Mouse (Mus musculus): ENCODE measurements around the gene Ccdc103. TPM values are rescaled to one million over a fixed set of nuclear protein-coding genes. Genes with fewer than 3 reads are reported as not detected.

Gene Ccdc103
- polyA plus RNA-seq, 1 experiment from 2014 or later: 0.94 TPM

DNA sequence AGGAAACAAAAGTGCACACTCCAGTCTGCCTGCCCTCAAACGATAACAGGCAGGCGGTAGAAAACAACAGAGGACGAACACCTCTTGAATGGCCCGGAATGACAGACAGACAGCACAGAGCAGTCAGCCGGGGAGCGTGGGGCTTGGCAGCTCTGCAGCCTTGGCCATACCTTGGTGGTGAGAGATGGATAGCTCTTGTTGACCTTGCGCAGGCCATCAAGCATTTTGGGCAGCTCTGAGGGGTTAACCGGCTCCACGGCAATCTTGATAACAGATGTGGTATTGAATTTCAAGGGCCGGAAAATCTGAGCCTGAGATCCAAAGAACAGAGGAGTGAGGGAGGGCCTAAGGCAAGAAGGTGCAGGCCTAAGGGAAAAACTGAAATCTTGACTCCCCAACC lies 35.1 kb upstream of the Ccdc103 start:
- Histone ChIP-seq H3K9me3 (replicated peaks; ENCODE audit: control insufficient read depth, low read length) (no peaks in the 10 kb centered on the region), H3K4me2 (ENCODE audit: low read depth, low read length) (no peak overlapping the region), H3K4me3 (replicated peaks; ENCODE audit: low read length) (no peak overlapping the region), H3K27ac (ENCODE audit: low read length) (no peak overlapping the region), H3K27me3 (ENCODE audit: control insufficient read depth, insufficient read depth, low read length) (no peaks in the 10 kb centered on the region), H3K9ac (ENCODE audit: low read length) (no peak overlapping the region), H3K36me3 (ENCODE audit: control insufficient read depth, insufficient read depth, low read length) (peaks cover 15% of the 10 kb centered on the region; the same call in 1 of the 2 replicates), H3K4me1 (ENCODE audit: control insufficient read depth, insufficient read depth, low read length) (no peaks in the 10 kb centered on the region)
- no peak for ATAC-seq (ENCODE audit: insufficient read depth, low FRiP score)
- 72% methylated on average over 10 of the region's 10 CpGs for WGBS

DNA sequence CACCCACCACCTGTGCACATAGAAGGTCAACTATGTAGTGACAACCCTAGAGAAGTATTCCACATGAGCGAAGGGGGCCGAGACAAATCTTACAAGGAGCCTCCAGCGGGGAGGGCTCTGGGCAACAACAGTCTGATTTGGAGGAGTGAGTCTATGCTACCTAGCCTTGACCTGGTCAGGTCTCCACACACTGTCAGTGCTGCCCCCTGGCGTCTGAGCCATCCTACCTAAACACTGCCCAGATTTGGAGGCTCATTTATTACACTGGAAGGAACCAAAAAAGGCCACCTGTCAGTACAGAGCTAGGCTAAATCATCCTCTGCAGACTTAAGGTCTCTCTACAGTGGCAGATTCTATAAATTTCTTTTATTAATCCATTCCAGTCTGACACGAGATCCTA lies 29.1 kb upstream of the Ccdc103 start:
- Histone ChIP-seq H3K27me3 (ENCODE audit: control insufficient read depth, insufficient read depth, low read length) (no peaks in the 10 kb centered on the region), H3K4me1 (ENCODE audit: control insufficient read depth, insufficient read depth, low read length) (no peaks in the 10 kb centered on the region), H3K4me2 (ENCODE audit: low read depth, low read length) (no peak overlapping the region), H3K9ac (ENCODE audit: low read length) (no peak overlapping the region), H3K4me3 (replicated peaks; ENCODE audit: low read length) (no peak overlapping the region), H3K9me3 (replicated peaks; ENCODE audit: control insufficient read depth, low read length) (no peaks in the 10 kb centered on the region; the same call in 1 of the 2 replicates), H3K36me3 (ENCODE audit: control insufficient read depth, insufficient read depth, low read length) (peaks cover 7% of the 10 kb centered on the region), H3K27ac (ENCODE audit: low read length) (no peak overlapping the region)
- peak; percentile 62; the same call in 1 of the 2 replicates for ATAC-seq (ENCODE audit: insufficient read depth, low FRiP score)
- WGBS: 66% methylated on average over 5 of the region's 5 CpGs

DNA sequence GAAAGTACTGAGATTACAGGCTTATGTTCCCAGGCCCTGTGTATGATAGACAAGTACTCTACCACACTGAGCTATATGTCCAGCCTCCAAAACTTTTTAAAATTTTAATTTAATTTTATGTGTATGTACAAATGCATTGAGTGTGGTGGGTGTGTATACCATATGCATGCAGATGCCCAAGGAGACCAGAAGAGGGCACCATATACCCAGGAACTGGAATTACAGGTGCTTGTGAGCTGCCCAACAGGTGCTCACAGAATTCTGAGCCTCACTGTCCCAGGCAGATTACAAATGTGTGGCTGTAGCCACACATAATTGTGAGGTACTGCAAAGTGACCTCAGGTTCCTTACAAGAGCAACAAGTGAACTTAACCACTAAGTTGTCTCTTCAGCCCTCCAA lies 27.2 kb upstream of the Ccdc103 start:
- Histone ChIP-seq H3K9me3 (replicated peaks; ENCODE audit: control insufficient read depth, low read length) (no peaks in the 10 kb centered on the region; the same call in 1 of the 2 replicates), H3K4me3 (replicated peaks; ENCODE audit: low read length) (no peak overlapping the region), H3K9ac (ENCODE audit: low read length) (no peak overlapping the region), H3K27ac (ENCODE audit: low read length) (no peak overlapping the region), H3K27me3 (ENCODE audit: control insufficient read depth, insufficient read depth, low read length) (no peaks in the 10 kb centered on the region), H3K4me1 (ENCODE audit: control insufficient read depth, insufficient read depth, low read length) (no peaks in the 10 kb centered on the region), H3K36me3 (ENCODE audit: control insufficient read depth, insufficient read depth, low read length) (peaks cover 12% of the 10 kb centered on the region), H3K4me2 (ENCODE audit: low read depth, low read length) (no peak overlapping the region)
- no peak for ATAC-seq (ENCODE audit: insufficient read depth, low FRiP score)

DNA sequence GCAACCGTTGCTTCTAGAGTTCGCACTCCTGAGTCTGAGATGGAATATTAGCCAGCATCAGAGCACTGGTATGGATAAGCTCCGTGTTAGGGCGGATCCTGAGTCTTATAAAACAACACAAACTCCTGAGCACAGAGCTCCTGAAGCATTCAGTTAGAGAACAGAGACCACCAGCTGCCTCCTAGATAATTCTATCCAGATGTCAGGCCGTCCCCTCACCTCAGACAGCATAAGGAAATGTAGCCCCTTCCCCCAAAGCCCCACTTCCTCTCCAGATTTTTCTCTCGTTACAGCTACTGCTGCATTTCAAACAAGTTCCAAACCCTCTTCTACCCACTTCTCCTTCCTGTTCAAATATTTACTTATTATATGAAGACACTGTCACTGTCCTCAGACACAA lies 25.1 kb upstream of the Ccdc103 start:
- peaks cover 17% of the 10 kb centered on the region for H3K36me3 ChIP-seq (ENCODE audit: control insufficient read depth, insufficient read depth, low read length)
- 81% methylated on average over 6 of the region's 6 CpGs for WGBS

DNA sequence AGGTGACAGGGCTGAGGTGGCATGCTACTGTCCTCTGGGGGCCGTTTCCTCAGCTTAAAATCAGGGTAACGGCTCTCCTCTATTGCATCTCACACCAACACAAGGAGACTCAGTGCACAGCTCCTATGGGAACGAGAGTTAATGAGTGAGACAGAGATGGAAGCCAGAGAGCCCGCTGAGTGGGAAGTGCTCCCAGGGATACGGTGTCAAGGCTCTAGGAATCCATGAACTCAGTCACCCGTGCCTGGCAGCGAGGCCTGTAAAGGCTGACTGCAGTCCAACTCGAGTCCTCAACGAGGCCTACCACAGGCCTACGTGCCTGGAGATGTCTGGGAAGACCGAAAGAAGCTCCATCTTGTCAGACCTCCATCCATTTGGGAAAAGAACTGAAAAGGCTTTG lies 22.1 kb upstream of the Ccdc103 start:
- ATAC-seq (ENCODE audit: insufficient read depth, low FRiP score): no peak
- Histone ChIP-seq H3K9me3 (replicated peaks; ENCODE audit: control insufficient read depth, low read length) (no peaks in the 10 kb centered on the region; the same call in 1 of the 2 replicates), H3K4me2 (ENCODE audit: low read depth, low read length) (no peak overlapping the region), H3K4me1 (ENCODE audit: control insufficient read depth, insufficient read depth, low read length) (no peaks in the 10 kb centered on the region), H3K27ac (ENCODE audit: low read length) (no peak overlapping the region), H3K4me3 (replicated peaks; ENCODE audit: low read length) (no peak overlapping the region), H3K36me3 (ENCODE audit: control insufficient read depth, insufficient read depth, low read length) (peaks cover 15% of the 10 kb centered on the region), H3K9ac (ENCODE audit: low read length) (no peak overlapping the region), H3K27me3 (ENCODE audit: control insufficient read depth, insufficient read depth, low read length) (no peaks in the 10 kb centered on the region)
- WGBS: 93% methylated on average over 11 of the region's 11 CpGs

More for the DNA sequence above, 25.1 kb upstream of the Ccdc103 start:
- H3K4me2 ChIP-seq (ENCODE audit: low read depth, low read length): no peak overlapping the region
- H3K9ac ChIP-seq (ENCODE audit: low read length): no peak overlapping the region
- no peaks in the 10 kb centered on the region for H3K27me3 ChIP-seq (ENCODE audit: control insufficient read depth, insufficient read depth, low read length)
- no peak for ATAC-seq (ENCODE audit: insufficient read depth, low FRiP score)
- H3K9me3 ChIP-seq (replicated peaks; ENCODE audit: control insufficient read depth, low read length): no peaks in the 10 kb centered on the region; the same call in 1 of the 2 replicates
- no peak overlapping the region for H3K27ac ChIP-seq (ENCODE audit: low read length)
- H3K4me1 ChIP-seq (ENCODE audit: control insufficient read depth, insufficient read depth, low read length): no peaks in the 10 kb centered on the region
- H3K4me3 ChIP-seq (replicated peaks; ENCODE audit: low read length): no peak overlapping the region

DNA sequence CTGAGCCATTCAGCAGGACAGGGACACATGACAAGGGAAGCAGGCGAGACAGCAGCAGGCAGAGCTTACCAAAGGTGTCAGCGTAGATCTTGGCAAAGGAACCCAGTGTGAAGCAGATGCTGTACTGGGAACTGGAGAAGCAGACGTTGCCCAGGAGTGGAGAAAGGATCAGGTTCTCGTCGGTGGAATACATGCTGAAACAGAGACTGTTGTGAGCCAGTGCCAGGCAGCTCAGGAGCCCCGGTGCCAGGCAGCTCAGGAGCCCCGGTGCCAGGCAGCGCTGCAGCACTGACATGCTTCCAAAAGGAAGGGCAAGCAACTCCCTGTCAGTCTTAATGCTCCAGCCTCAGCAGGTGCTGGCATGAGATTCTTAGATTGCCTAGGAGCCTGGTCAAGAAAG lies 21.1 kb upstream of the Ccdc103 start:
- WGBS: 91% methylated on average over 8 of the region's 8 CpGs
- H3K9me3 ChIP-seq (replicated peaks; ENCODE audit: control insufficient read depth, low read length): no peaks in the 10 kb centered on the region
- no peak overlapping the region for H3K9ac ChIP-seq (ENCODE audit: low read length)
- H3K36me3 ChIP-seq (ENCODE audit: control insufficient read depth, insufficient read depth, low read length): peaks cover 14% of the 10 kb centered on the region; the same call in 1 of the 2 replicates
- no peak overlapping the region for H3K4me2 ChIP-seq (ENCODE audit: low read depth, low read length)
- ATAC-seq (ENCODE audit: insufficient read depth, low FRiP score): no peak
- no peak overlapping the region for H3K4me3 ChIP-seq (replicated peaks; ENCODE audit: low read length)
- H3K27ac ChIP-seq (ENCODE audit: low read length): no peak overlapping the region
- no peaks in the 10 kb centered on the region for H3K27me3 ChIP-seq (ENCODE audit: control insufficient read depth, insufficient read depth, low read length)
- H3K4me1 ChIP-seq (ENCODE audit: control insufficient read depth, insufficient read depth, low read length): no peaks in the 10 kb centered on the region

DNA sequence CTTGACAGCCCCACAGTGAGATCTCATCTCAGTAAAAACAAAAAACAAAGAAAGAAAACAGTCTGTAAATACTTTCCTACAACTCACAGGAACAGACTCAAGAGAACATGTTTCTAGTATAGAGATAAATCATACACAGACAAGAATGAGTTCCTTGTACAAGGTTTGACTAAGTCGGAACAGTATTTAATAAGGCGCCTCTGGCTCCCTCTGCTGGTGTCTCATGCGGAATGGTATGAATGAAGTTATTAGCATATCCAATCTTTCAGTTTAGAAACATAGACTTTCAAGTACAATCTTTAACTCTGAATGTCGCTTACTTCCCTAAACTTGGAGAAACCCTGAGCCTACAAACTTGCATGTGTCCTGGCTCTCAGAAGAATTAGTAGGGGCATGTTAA lies 16.7 kb upstream of the Ccdc103 start:
- H3K27me3 ChIP-seq (ENCODE audit: control insufficient read depth, insufficient read depth, low read length): no peaks in the 10 kb centered on the region
- no peaks in the 10 kb centered on the region for H3K4me1 ChIP-seq (ENCODE audit: control insufficient read depth, insufficient read depth, low read length)
- H3K27ac ChIP-seq (ENCODE audit: low read length): no peak overlapping the region
- no peaks in the 10 kb centered on the region for H3K9me3 ChIP-seq (replicated peaks; ENCODE audit: control insufficient read depth, low read length)
- H3K4me2 ChIP-seq (ENCODE audit: low read depth, low read length): no peak overlapping the region
- ATAC-seq (ENCODE audit: insufficient read depth, low FRiP score): no peak
- 27% methylated on average over 4 of the region's 4 CpGs for WGBS
- no peak overlapping the region for H3K4me3 ChIP-seq (replicated peaks; ENCODE audit: low read length)
- peaks cover 23% of the 10 kb centered on the region; the same call in 1 of the 2 replicates for H3K36me3 ChIP-seq (ENCODE audit: control insufficient read depth, insufficient read depth, low read length)
- H3K9ac ChIP-seq (ENCODE audit: low read length): no peak overlapping the region

DNA sequence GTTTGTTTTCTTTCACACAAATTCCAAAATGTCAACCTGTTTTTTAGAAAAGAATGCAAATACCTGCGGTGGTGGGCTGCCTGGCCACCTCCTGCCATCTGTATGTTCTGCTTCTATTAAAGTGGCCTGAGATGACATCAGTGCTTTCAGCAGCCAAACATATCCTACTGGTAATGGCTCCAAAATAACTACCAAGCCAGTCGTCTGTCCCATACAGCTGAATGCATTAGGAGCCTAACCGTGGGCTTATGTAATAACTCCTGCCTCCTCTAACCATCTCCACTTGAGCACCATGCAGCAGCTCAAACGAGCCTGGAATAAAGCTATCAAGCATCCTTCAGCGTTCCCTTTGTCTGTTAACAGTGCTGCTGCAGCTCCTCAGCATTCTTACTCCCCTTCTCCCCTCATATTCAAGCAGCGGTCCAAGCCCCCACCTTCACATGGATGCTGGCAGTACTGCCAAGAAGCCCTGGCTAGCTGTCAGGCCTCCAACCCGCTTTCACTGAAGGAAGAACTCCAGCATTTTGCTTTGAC lies 6.1 kb upstream of the Ccdc103 start:
- no peak overlapping the region for H3K4me2 ChIP-seq (ENCODE audit: low read depth, low read length)
- ATAC-seq (ENCODE audit: insufficient read depth, low FRiP score): no peak
- no peaks in the 10 kb centered on the region for H3K9me3 ChIP-seq (replicated peaks; ENCODE audit: control insufficient read depth, low read length)
- 88% methylated on average over 7 of the region's 7 CpGs for WGBS
- no peaks in the 10 kb centered on the region for H3K27me3 ChIP-seq (ENCODE audit: control insufficient read depth, insufficient read depth, low read length)
- H3K4me3 ChIP-seq (replicated peaks; ENCODE audit: low read length): no peak overlapping the region
- H3K9ac ChIP-seq (ENCODE audit: low read length): no peak overlapping the region
- H3K4me1 ChIP-seq (ENCODE audit: control insufficient read depth, insufficient read depth, low read length): peaks cover 6% of the 10 kb centered on the region
- H3K27ac ChIP-seq (ENCODE audit: low read length): no peak overlapping the region
- peaks cover 11% of the 10 kb centered on the region; the same call in 1 of the 2 replicates for H3K36me3 ChIP-seq (ENCODE audit: control insufficient read depth, insufficient read depth, low read length)

DNA sequence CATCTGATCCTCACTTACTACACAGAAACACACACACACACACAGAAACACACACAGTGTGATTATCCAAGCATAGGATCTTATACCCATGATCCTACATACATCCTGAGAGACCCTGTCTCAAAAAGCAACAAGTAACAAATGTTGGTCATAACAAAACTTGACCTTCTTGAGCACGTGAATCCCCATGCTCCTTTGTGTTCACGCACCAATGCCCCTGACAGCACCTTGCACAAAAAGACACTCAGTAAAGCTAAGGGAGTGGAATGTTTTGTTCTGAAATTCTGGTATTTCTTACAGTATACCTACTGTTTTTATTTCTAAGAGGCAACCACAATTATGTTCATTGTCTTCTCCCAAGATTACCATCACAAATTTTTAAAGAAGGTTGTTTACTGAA lies 1.4 kb upstream of the Ccdc103 start:
- WGBS: 85% methylated on average over 2 of the region's 2 CpGs
- H3K4me2 ChIP-seq (ENCODE audit: low read depth, low read length): no peak overlapping the region

More for the DNA sequence above, 1.4 kb upstream of the Ccdc103 start:
- Histone ChIP-seq H3K27ac (ENCODE audit: low read length) (no peak overlapping the region), H3K4me3 (replicated peaks; ENCODE audit: low read length) (no peak overlapping the region), H3K27me3 (ENCODE audit: control insufficient read depth, insufficient read depth, low read length) (no peaks in the 10 kb centered on the region), H3K36me3 (ENCODE audit: control insufficient read depth, insufficient read depth, low read length) (peaks cover 3% of the 10 kb centered on the region; the same call in 1 of the 2 replicates), H3K9me3 (replicated peaks; ENCODE audit: control insufficient read depth, low read length) (no peaks in the 10 kb centered on the region), H3K9ac (ENCODE audit: low read length) (no peak overlapping the region), H3K4me1 (ENCODE audit: control insufficient read depth, insufficient read depth, low read length) (peaks cover 14% of the 10 kb centered on the region)
- no peak for ATAC-seq (ENCODE audit: insufficient read depth, low FRiP score)
